Mouse (Mus musculus) thymus, adult 2 months (tissue): Measurements from ENCODE around the gene Adamts9. TPM values are rescaled to one million over a fixed set of nuclear protein-coding genes. Genes with fewer than 3 reads are reported as not detected.

Experiments used
- DNase-seq: peaks from one replicate; pipeline ENCODE4 v3.0.0; 2021
- H3K27ac ChIP-seq: fragments of 200-500 bp; 2 replicates; pipeline ENCODE4 v1.5.1; 2012; ENCODE audit warnings: low read length, control low read depth; ENCODE audit not compliant: control insufficient read depth, insufficient read depth
- H3K27me3 ChIP-seq: fragments of 200-500 bp; 2 replicates; pipeline ENCODE4 v1.6.1; 2012; ENCODE audit warnings: mild to moderate bottlenecking, low read length, moderate library complexity, mixed read lengths; ENCODE audit not compliant: control insufficient read depth, insufficient read depth
- H3K36me3 ChIP-seq: fragments of 200-500 bp; 2 replicates; pipeline ENCODE4 v1.6.1; 2012; ENCODE audit warnings: mild to moderate bottlenecking, low read length, moderate library complexity; ENCODE audit not compliant: control insufficient read depth, insufficient read depth
- H3K4me1 ChIP-seq: fragments of 200-500 bp; replicated peaks from 2 replicates; pipeline ENCODE4 v1.6.1; 2012; ENCODE audit warnings: low read length; ENCODE audit not compliant: control insufficient read depth, insufficient read depth
- H3K4me3 ChIP-seq: fragments of 200-500 bp; 2 replicates; pipeline ENCODE4 v1.5.1; 2012; ENCODE audit warnings: mild to moderate bottlenecking, low read length, control low read depth, moderate library complexity; ENCODE audit not compliant: control insufficient read depth, insufficient read depth
- CTCF ChIP-seq: fragments of 200-500 bp; IDR thresholded peaks from 2 replicates; pipeline ENCODE4 v1.5.1; 2012; ENCODE audit warnings: mild to moderate bottlenecking, control low read depth, low read length, moderate library complexity, borderline replicate concordance; ENCODE audit not compliant: control insufficient read depth, poor library complexity, insufficient read depth; ENCODE audit errors: extremely low read depth
- POLR2A ChIP-seq: fragments of 200-500 bp; IDR thresholded peaks from 2 replicates; pipeline ENCODE4 v1.6.1; 2012; ENCODE audit warnings: mild to moderate bottlenecking, low read length, control low read depth, moderate library complexity; ENCODE audit not compliant: control insufficient read depth, poor library complexity, insufficient read depth; ENCODE audit errors: extremely low read depth
- WGBS: fragments of 180-500 bp; shearing (Covaris S2); methylation state at CpG from one replicate; pipeline ENCODE4 v1.1.7; 2018; 5-methylcytosine and 5-hydroxymethylcytosine counted together
- polyA plus RNA-seq: library from polyadenylated mRNA; depleted of rRNA; stranded (reverse); fragments of >200 nt; gene quantifications from 2 replicates; pipeline ENCODE4 v1.2.3, GENCODE M21; 2012

The Adamts9 gene
- polyA plus RNA-seq, 1 experiment, result 4.5 TPM

GRCm38 (mm10) chr6:92809818-92810217 is 133.5 kb downstream of the Adamts9 start:
- no peaks in the 10 kb centered on the region for H3K27me3 ChIP-seq
- no peaks in the 10 kb centered on the region for H3K36me3 ChIP-seq
- no peak for DNase-seq
- 83% methylated on average over 3 of the region's 3 CpGs for WGBS
- no peak for TF ChIP-seq POLR2A
- no peak for TF ChIP-seq CTCF
- H3K4me1 ChIP-seq, result no peaks in the 10 kb centered on the region
- no peak overlapping the region for H3K27ac ChIP-seq
- H3K4me3 ChIP-seq, result no peak overlapping the region

- DNase-seq, result no peak
- Histone ChIP-seq H3K36me3 (no peaks in the 10 kb centered on the region), H3K4me1 (no peaks in the 10 kb centered on the region), H3K27ac (no peak overlapping the region), H3K27me3 (no peaks in the 10 kb centered on the region), H3K4me3 (no peak overlapping the region)
- no peak for TF ChIP-seq CTCF
- TF ChIP-seq POLR2A, result no peak
- WGBS, result 88% methylated on average over 3 of the region's 3 CpGs
These were observed 138.9 kb downstream of the Adamts9 start for GRCm38 (mm10) chr6:92804254-92804971.

- TF ChIP-seq CTCF (no peak), POLR2A (no peak)
- DNase-seq, result no peak
- 90% methylated on average over 6 of the region's 6 CpGs for WGBS
- no peaks in the 10 kb centered on the region for H3K27me3 ChIP-seq
- no peaks in the 10 kb centered on the region for H3K36me3 ChIP-seq
- H3K4me3 ChIP-seq, result no peak overlapping the region
- H3K27ac ChIP-seq, result no peak overlapping the region
- no peaks in the 10 kb centered on the region for H3K4me1 ChIP-seq
These were observed 140.1 kb downstream of the Adamts9 start for GRCm38 (mm10) chr6:92803213-92803612.

- 95% methylated on average over 11 of the region's 11 CpGs for WGBS
- Histone ChIP-seq H3K36me3 (no peaks in the 10 kb centered on the region), H3K27me3 (no peaks in the 10 kb centered on the region), H3K4me1 (no peaks in the 10 kb centered on the region), H3K4me3 (no peak overlapping the region), H3K27ac (no peak overlapping the region)
- TF ChIP-seq POLR2A, result no peak
- no peak for TF ChIP-seq CTCF
- no peak for DNase-seq
These were observed 140.9 kb downstream of the Adamts9 start for GRCm38 (mm10) chr6:92802421-92802820.

GRCm38 (mm10) chr6:92801462-92801861 is 141.8 kb downstream of the Adamts9 start:
- Histone ChIP-seq H3K36me3 (no peaks in the 10 kb centered on the region), H3K4me3 (no peak overlapping the region), H3K27me3 (no peaks in the 10 kb centered on the region), H3K27ac (no peak overlapping the region), H3K4me1 (no peaks in the 10 kb centered on the region)
- DNase-seq, result no peak
- WGBS, result 86% methylated on average over 2 of the region's 2 CpGs
- TF ChIP-seq CTCF, result no peak
- no peak for TF ChIP-seq POLR2A

GRCm38 (mm10) chr6:92793804-92794203 is 149.5 kb downstream of the Adamts9 start:
- Histone ChIP-seq H3K36me3 (no peaks in the 10 kb centered on the region), H3K4me1 (no peaks in the 10 kb centered on the region), H3K27me3 (no peaks in the 10 kb centered on the region), H3K4me3 (no peak overlapping the region), H3K27ac (no peak overlapping the region)
- TF ChIP-seq CTCF (no peak), POLR2A (no peak)
- DNase-seq, result no peak
- 89% methylated on average over 6 of the region's 6 CpGs for WGBS

GRCm38 (mm10) chr6:92787376-92787712 is 155.9 kb downstream of the Adamts9 start:
- no peaks in the 10 kb centered on the region for H3K27me3 ChIP-seq
- peak; percentile 63 for DNase-seq
- H3K36me3 ChIP-seq, result no peaks in the 10 kb centered on the region
- TF ChIP-seq CTCF (peak; percentile 51; the same call in 1 of the 2 replicates), POLR2A (no peak)
- no peak overlapping the region for H3K27ac ChIP-seq
- 5% methylated on average over 12 of the region's 12 CpGs for WGBS
- no peak overlapping the region for H3K4me3 ChIP-seq
- no peaks in the 10 kb centered on the region for H3K4me1 ChIP-seq
